Mouse (Mus musculus) ES-E14 (cell line): ENCODE results near the gene Rnf39. TPM values are rescaled to one million over a fixed set of nuclear protein-coding genes. Genes with fewer than 3 reads are reported as not detected.
A peak's percentile ranks its signal among the peaks of the same experiment; 100 is the strongest.

Source experiments
- DNase-seq: peaks from one replicate; pipeline ENCODE4 v3.0.0-alpha.2; 2013; ENCODE audit warnings: low read depth, low spot score
- H3K27ac ChIP-seq: 2 replicates; pipeline ENCODE4 v1.5.1; 2012; ENCODE audit warnings: low read depth, mild to moderate bottlenecking, low read length, moderate library complexity, mixed read lengths; ENCODE audit not compliant: poor library complexity, insufficient read depth, severe bottlenecking
- H3K36me3 ChIP-seq: 2 replicates; pipeline ENCODE4 v1.6.1; 2012; ENCODE audit warnings: mild to moderate bottlenecking, low read length, moderate library complexity, mixed read lengths; ENCODE audit not compliant: control insufficient read depth, poor library complexity, insufficient read depth, severe bottlenecking
- H3K4me1 ChIP-seq, 2 experiments: fragments of 150-350 bp in 1 of 2; sonication (generic) in 1 of 2; 2 replicates each; pipeline ENCODE4 v1.6.1; 2012; ENCODE audit warnings: low read length in 2 of 2, mild to moderate bottlenecking in 1 of 2, mixed read lengths in 1 of 2; ENCODE audit not compliant: control insufficient read depth in 2 of 2, insufficient read depth in 2 of 2, poor library complexity in 1 of 2
- H3K4me3 ChIP-seq, 2 experiments: fragments of 150-350 bp in 1 of 2; sonication (generic) in 1 of 2; 2 replicates each; pipeline ENCODE4 v1.5.1; 2012; ENCODE audit warnings: low read length in 2 of 2, low read depth in 1 of 2, mild to moderate bottlenecking in 1 of 2, mixed read lengths in 1 of 2; ENCODE audit not compliant: insufficient read depth in 1 of 2, poor library complexity in 1 of 2, severe bottlenecking in 1 of 2
- H3K9ac ChIP-seq: 2 replicates; pipeline ENCODE4 v1.6.1; 2012; ENCODE audit warnings: low read depth, mild to moderate bottlenecking, low read length, mixed read lengths; ENCODE audit not compliant: poor library complexity, insufficient read depth, severe bottlenecking
- H3K9me3 ChIP-seq: fragments of 150-350 bp; sonication (generic); 2 replicates; pipeline ENCODE4 v1.6.1; 2012; ENCODE audit warnings: low read depth, mild to moderate bottlenecking, low read length; ENCODE audit not compliant: control insufficient read depth, insufficient read depth
- CHD2 ChIP-seq: IDR thresholded peaks from 2 replicates; pipeline ENCODE4 v1.6.1; 2014; ENCODE audit warnings: mild to moderate bottlenecking, low read depth, low read length, inconsistent platforms
- HCFC1 ChIP-seq: IDR thresholded peaks from 2 replicates; pipeline ENCODE4 v1.6.1; 2012; ENCODE audit warnings: low read length, inconsistent platforms, borderline replicate concordance; ENCODE audit not compliant: insufficient read depth
- MAFK ChIP-seq: IDR thresholded peaks from 2 replicates; pipeline ENCODE4 v1.6.1; 2014; ENCODE audit warnings: mild to moderate bottlenecking, low read depth, low read length, inconsistent platforms; ENCODE audit not compliant: insufficient read depth
- ZC3H11A ChIP-seq: IDR thresholded peaks from 2 replicates; pipeline ENCODE4 v1.6.1; 2012; ENCODE audit warnings: low read depth, mild to moderate bottlenecking, inconsistent platforms, low read length, borderline replicate concordance
- ZNF384 ChIP-seq: IDR thresholded peaks from 2 replicates; pipeline ENCODE4 v1.6.1; 2012; ENCODE audit warnings: low read depth, low read length, inconsistent platforms
- in situ Hi-C, 2 experiments: fragments of 600-800 bp; cut with MboI; formaldehyde crosslinking; loops; one replicate each; pipeline ENCODE4 v1.15.1; 2025; ENCODE audit warnings: low sequenced_read_pairs in 2 of 2, inconsistent platforms in 1 of 2; ENCODE audit not compliant: unreplicated experiment in 2 of 2
- total RNA-seq: library from RNA; depleted of rRNA; stranded (reverse); fragments of 300-350 nt; gene quantifications from 2 replicates; pipeline ENCODE4 v1.2.3, GENCODE M21; 2012

The Rnf39 gene
- total RNA-seq, 1 experiment, result 1.9 TPM

- Histone ChIP-seq H3K9me3 (no peaks in the 10 kb centered on the region), H3K9ac (peak overlapping the region; percentile 0; the same call in 1 of the 2 replicates), H3K4me3 (no peak overlapping the region), H3K27ac (no peak overlapping the region), H3K4me1 (peaks cover 2% of the 10 kb centered on the region in 2 experiments), H3K36me3 (no peaks in the 10 kb centered on the region)
- no peak for DNase-seq
- TF ChIP-seq ZC3H11A (no peak), ZNF384 (no peak), MAFK (no peak), HCFC1 (no peak), CHD2 (no peak)
- in situ Hi-C loops, result no loop called here
Measured at GRCm38 (mm10) chr17:36920239-36920638, 22.5 kb upstream of the Rnf39 start.

GRCm38 (mm10) chr17:36922715-36923114, 20.0 kb upstream of the Rnf39 start:
- H3K9me3 ChIP-seq, result no peaks in the 10 kb centered on the region
- in situ Hi-C loops, result no loop called here
- no peak overlapping the region for H3K9ac ChIP-seq
- no peaks in the 10 kb centered on the region for H3K36me3 ChIP-seq
- H3K4me3 ChIP-seq, result peak overlapping the region in 1 of 2 experiments; percentile 68; a peak in 2 of 4 replicates
- no peak overlapping the region; the same call in 1 of the 2 replicates for H3K27ac ChIP-seq
- peaks cover 2 to 6% of the 10 kb centered on the region in 2 experiments; a peak in 3 of 4 replicates for H3K4me1 ChIP-seq
- DNase-seq, result no peak
- TF ChIP-seq CHD2 (no peak), ZNF384 (no peak), HCFC1 (no peak), MAFK (no peak), ZC3H11A (no peak)

DNA sequence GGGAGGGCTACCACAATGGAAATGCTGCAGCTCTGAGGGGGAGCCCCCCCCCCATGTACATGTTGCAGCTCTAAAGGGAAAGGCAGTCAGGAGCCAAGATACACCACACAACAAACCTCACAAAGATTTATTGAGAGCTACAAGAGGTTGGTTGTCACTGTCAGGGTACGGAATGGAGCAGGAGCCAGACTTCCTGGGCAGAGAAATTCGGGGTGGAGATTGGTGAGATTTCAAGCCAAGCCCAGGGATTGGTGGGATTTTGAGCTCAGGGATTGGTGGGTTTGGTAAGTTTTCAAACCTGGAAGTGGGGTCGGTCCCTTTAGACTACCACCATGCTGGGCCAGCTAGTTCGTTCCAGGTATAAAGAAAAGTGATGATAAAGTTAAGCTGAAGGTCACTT, 19.2 kb upstream of the Rnf39 start:
- H3K9ac ChIP-seq, result peak overlapping the region; percentile 71
- in situ Hi-C loops, result no loop called here

DNA sequence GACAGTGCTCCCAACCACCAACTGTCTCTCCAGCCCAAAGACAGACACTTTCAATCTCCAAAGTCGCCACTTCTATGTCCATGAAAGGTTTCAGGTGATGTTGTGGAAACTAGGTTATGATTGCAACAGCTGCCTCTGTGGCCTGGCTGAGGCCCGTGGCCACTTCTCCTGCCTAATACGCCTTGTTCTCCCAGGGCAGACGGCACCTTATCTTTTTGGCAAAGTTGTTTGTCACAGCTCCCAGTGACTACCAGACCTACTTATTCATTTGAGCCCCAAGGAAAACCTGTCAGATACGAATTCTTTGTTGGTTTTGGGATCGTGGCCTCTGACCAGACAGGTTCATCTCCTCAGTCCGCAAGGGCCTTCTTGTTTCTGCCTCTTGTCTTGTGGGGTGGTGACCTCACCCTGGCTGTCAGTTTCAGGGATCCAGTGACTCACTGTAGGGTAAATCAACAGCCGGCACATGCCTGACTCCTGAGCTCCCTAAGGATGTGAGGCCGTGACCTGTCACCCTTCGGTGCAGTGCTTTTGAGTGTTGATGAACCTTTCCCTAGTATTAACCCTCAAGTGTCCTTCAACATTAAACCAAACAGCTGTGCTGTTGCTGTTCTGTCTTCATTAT, 15.1 kb upstream of the Rnf39 start:
- no peak for TF ChIP-seq ZC3H11A
- in situ Hi-C loops, result no loop called here
- no peak overlapping the region for H3K27ac ChIP-seq
- H3K36me3 ChIP-seq, result no peaks in the 10 kb centered on the region
- DNase-seq, result no peak
- H3K9ac ChIP-seq, result no peak overlapping the region
- H3K4me3 ChIP-seq, result no peak overlapping the region
- H3K9me3 ChIP-seq, result no peaks in the 10 kb centered on the region
- peaks cover 4 to 14% of the 10 kb centered on the region in 2 experiments; a peak in 3 of 4 replicates for H3K4me1 ChIP-seq

More for the DNA sequence above, 19.2 kb upstream of the Rnf39 start:
- Histone ChIP-seq H3K36me3 (no peaks in the 10 kb centered on the region), H3K27ac (peak overlapping the region; percentile 62; the same call in 1 of the 2 replicates), H3K4me1 (peaks cover 2 to 7% of the 10 kb centered on the region in 2 experiments; a peak in 3 of 4 replicates), H3K9me3 (no peaks in the 10 kb centered on the region), H3K4me3 (peak overlapping the region; percentile 66 to 68)
- no peak for DNase-seq
- TF ChIP-seq CHD2 (no peak), ZC3H11A (no peak), ZNF384 (no peak), MAFK (no peak), HCFC1 (no peak)
